Mouse (Mus musculus): ENCODE data around the gene Mcm6.
"Not testable (repeated sequence)": the region's sequence is repeated elsewhere in the genome, so short reads cannot be mapped to it uniquely, and the experiment has no call there.

The Mcm6 gene

DNA sequence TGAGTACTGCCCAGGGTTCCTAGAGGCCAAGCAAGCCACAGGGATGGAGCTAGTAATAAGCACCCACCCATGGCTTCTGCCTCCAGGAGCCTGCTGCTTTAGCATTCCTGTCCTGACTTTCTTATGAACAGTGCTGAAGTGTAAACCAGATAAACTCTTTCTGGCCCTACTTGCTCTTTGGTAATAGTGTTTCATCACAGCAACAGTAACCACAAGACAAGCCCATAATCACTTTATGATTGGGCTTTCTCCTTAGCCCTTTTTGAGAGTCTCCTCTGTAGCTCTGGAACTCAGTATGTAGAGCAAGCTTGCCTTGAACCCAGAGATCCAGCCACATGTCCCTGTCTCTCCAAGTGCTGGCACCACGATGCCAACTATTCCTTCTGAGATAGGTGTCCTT lies 29.2 kb downstream of the Mcm6 start:
- DNase-seq (ENCODE audit: low spot score in 2 of 2), result no peak

DNA sequence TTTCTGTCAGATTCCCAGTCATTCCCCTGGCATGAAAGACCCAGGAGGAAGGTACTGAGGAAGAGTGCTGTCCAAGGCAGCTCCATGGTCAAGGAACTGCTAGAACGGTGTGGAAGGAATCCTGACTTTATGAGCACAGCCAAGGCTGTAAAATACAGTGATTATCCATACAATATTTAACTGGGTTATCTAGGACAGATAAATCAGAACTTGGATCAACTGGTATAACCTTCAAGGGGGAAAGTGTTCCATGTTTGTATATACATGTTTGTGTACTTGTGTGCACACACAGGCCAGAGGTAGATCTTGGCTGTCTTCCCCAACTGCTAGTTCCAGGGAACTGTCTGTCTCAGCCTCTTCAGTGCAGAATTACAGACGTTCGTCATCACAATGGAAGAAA lies 31.2 kb downstream of the Mcm6 start, which contains the start of gene Lct:
Gene Lct, minus strand, starts transcription at position 101 of the 400 bp plus-strand sequence.
- no peak for DNase-seq (ENCODE audit: low spot score in 2 of 2)

- no peak for DNase-seq (ENCODE audit: low spot score in 2 of 2)
These were observed 32.3 kb downstream of the Mcm6 start for GRCm38 (mm10) chr1:128327165-128327564.

DNA sequence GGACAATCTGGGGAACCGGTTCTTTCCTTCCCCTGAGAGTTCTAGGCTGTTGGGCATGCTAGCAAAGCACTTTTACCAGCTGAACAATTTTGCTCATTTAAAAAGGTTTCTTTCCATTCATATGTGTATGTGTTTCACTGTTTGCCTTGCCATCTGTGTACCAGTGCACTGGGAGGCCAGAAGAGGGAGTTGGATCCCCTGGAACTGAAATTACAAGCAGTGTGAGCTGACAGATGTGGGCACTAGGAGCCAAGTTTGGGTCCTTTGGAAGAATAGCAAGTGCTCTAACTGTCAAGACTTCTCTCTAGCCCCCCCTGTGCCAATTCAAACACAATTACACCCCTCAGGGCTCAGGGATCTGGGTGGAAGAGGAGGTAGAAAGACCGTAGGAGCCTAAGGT lies 34.7 kb downstream of the Mcm6 start:
- DNase-seq (ENCODE audit: low spot score in 2 of 2), result no peak

DNA sequence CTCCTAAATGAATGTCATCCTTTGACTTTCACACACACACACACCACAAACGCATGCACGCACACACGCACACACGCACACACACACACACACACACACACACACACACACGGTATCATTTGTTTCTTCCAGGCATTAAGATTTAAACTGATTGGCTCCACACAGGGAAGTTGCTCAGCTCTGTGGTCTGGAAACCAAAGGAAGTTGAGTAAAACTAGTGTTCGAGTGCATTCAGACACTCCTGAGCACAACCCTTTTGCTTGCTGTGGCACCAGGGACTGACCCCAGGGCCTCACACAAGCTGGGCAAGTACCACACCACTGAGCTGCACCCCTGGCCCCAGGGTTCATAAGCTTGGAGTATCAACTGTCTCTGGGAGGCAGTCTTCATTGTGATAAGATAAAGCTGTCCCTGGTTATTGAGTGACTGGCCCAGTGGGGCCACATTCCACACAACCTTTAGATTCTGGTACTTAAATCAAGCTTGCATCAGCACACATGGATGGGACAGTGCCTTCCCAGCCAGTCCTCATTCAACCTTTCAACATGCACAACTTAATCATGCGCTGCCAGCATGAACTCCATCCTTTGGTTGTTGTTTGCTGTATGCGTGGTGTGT lies 36.3 kb downstream of the Mcm6 start:
- no peak for DNase-seq (ENCODE audit: low spot score in 2 of 2)

GRCm38 (mm10) chr1:128319266-128319665 lies 40.2 kb downstream of the Mcm6 start:
- DNase-seq (ENCODE audit: low spot score in 2 of 2), result not testable (repeated sequence)

DNA sequence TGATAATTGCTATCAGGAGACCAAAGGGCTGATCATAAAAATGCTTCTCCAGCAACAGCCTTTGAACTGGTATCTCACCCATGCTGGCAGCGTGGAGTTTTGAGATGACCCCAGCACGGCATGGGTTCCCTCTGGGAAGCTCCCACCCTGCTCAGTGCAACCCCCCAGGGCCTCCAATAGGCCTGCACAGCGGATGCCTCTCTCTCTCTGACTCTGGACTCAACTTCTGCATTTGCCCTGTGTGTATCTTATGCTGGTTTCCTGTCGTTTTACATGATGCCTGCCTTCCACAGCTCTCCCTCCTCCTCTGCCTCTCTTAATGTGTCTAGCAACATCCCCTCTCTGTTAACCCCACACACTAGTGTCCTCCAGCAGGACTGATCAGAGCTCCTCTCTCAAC lies 44.8 kb downstream of the Mcm6 start:
- no peak for DNase-seq (ENCODE audit: low spot score in 2 of 2)

- DNase-seq (ENCODE audit: low spot score in 2 of 2), result no peak
These were observed 50.4 kb downstream of the Mcm6 start for GRCm38 (mm10) chr1:128309043-128309442.

- DNase-seq (ENCODE audit: low spot score in 2 of 2), result peak; percentile 61 to 90
These were observed 55.6 kb downstream of the Mcm6 start for GRCm38 (mm10) chr1:128303900-128304299.

DNA sequence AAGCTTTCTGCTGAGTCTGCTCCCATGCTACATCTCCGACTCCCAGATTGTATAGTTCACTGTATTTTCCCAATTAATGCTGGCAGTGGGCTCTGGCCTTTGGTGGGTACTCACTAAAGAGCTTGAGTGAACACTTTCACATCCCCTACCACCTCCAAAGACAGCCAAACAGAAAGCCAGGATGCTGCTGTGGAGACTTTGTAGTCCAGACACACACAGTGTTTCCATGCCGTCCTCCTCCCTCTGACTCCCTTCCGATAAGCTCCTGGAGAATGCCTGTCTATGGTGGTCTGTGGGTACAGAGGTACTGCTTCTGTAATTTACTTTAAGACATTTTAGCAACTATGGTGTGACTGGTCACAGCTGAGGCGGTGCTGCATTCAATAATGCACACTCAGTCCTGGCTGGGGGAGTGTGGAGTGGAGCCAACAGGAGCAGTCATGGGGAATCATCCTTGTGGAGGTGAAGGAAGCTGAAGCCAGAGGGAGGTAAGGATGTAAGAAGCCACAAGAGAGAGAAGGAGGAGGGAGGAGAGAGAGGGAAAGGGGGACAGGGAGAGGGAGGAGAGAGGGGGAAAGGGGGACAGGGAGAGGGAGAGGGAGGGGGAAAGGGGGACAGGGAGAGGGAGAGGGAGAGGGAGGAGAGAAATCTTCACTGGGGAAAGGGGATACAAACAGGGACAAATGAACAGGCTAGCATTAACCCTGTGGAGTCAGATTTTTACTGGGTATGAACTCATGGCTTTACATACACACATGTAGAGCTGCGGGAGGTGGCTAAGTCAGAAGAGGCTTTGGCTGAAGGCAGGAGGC lies 63.5 kb downstream of the Mcm6 start:
- no peak for DNase-seq (ENCODE audit: low spot score in 2 of 2)

GRCm38 (mm10) chr1:128295296-128295695 lies 64.2 kb downstream of the Mcm6 start:
- DNase-seq (ENCODE audit: low spot score in 2 of 2), result no peak

GRCm38 (mm10) chr1:128293524-128293923 lies 65.9 kb downstream of the Mcm6 start:
- no peak for DNase-seq (ENCODE audit: low spot score in 2 of 2)

DNA sequence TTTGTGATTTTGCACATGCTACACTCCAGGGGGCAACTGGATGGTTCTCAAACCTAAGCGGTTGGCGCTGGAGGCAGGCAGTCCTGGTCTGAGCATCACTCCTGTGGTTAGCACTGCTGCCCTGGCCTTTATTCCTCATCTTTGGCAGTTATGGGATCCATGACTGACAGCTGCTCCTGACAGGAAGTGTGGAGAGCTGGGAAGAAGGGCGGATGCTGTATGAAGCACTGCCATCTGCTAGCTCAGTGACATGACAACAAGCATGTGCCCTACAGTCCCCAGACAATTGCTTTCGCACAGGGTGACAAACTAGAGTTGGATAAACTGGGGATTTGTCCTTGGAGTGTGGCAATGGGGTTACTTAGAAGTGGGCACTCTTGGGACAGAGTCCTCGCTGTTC lies 69.2 kb downstream of the Mcm6 start:
- peak in 1 of 2 experiments; percentile 26 for DNase-seq (ENCODE audit: low spot score in 2 of 2)

GRCm38 (mm10) chr1:128285136-128285535 lies 74.3 kb downstream of the Mcm6 start:
- DNase-seq (ENCODE audit: low spot score in 2 of 2), result no peak

DNA sequence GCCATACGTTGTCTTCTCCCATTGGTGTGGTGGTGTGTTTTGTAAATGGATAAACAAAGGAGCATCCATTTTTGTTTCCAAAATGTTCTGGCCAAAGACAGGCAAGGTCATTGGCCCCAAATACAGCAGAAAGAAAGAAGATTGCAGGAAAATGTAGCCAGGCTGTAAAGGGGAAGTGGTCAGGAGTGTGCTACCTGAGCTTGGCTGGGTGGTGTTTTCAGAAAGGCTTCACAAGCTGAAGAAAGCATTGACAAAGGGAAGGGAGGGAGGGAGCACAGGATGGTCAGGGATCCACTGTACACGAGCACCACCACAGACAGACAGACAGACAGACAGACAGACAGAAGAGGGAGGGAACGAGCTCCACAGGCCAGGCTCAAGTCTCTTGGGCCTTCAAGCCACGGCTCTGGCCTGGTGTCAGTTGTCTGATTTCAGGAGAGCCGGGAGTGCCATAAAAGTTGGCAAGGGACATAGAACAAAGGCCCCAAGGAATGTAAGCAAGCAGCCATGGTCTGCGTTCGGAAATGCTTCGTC lies 75.2 kb downstream of the Mcm6 start:
- no peak for DNase-seq (ENCODE audit: low spot score in 2 of 2)

- DNase-seq (ENCODE audit: low spot score in 2 of 2), result no peak
These were observed 76.5 kb downstream of the Mcm6 start for GRCm38 (mm10) chr1:128282924-128283323.

DNA sequence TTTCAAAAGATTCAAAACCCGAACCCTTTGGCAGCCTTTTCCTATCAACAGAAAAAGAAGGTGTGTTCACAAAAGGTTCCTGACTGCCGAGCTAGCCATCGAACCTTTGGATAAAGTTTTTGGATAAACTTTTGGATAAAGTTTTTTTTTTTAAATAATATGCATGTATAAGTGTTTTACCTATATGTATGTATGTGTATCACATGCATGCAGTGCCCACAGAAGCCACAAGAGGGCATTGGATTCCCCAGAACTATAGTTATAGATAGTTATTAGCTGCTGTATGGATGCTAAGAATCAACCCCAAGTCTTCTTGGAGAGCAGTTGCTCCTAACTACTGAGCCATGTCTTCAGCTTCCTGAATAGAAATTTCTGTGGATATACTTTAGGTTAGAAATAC lies 77.7 kb downstream of the Mcm6 start:
- no peak for DNase-seq (ENCODE audit: low spot score in 2 of 2)
